Mouse (Mus musculus) gastrocnemius, postnatal 4 days (tissue): ENCODE measurements around the gene Slc34a1. TPM values are rescaled to one million over a fixed set of nuclear protein-coding genes. Genes with fewer than 3 reads are reported as not detected.
A peak's percentile ranks its signal among the peaks of the same experiment; 100 is the strongest.

ENCODE experiments used
- DNase-seq, 2 experiments: peaks; one replicate each; pipeline ENCODE4 v3.0.0; 2021 to 2022; ENCODE audit warnings: low spot score in 2 of 2, mixed read lengths in 2 of 2
- long read RNA-seq, 2 experiments: library from polyadenylated mRNA; stranded (forward); transcript quantifications; one replicate each; pipeline ENCODE4 v2.0.0; 2021
- total RNA-seq, 2 experiments: library from RNA; stranded (reverse); gene quantifications; 2 replicates each; pipeline ENCODE4 v1.2.3; 2021

Gene Slc34a1
- total RNA-seq, result not detected
- long read RNA-seq, experiment 1, result 0 reads
- long read RNA-seq, experiment 2, result 0 reads

GRCm38 (mm10) chr13:55398088-55398487, at the start of gene Slc34a1:
Gene Slc34a1 (plus strand): TSS chr13:55398187.
- DNase-seq, result no peak

GRCm38 (mm10) chr13:55361145-55361544, 36.8 kb upstream of the Slc34a1 start:
- no peak for DNase-seq

GRCm38 (mm10) chr13:55361974-55362452, 36.0 kb upstream of the Slc34a1 start:
- DNase-seq, result peak in 1 of 2 experiments; percentile 48

GRCm38 (mm10) chr13:55362453-55363060, 35.4 kb upstream of the Slc34a1 start, which contains the start of gene Lman2:
Gene Lman2 (minus strand): TSS chr13:55362783.
- DNase-seq, result peak; percentile 85 to 95

- no peak for DNase-seq
These were observed 29.6 kb upstream of the Slc34a1 start for GRCm38 (mm10) chr13:55368401-55368800.

- DNase-seq, result no peak
These were observed 28.4 kb upstream of the Slc34a1 start, which contains the start of gene Rgs14 for GRCm38 (mm10) chr13:55369531-55370114. Gene Rgs14 (plus strand): TSS chr13:55369732.

GRCm38 (mm10) chr13:55370234-55370633, 27.8 kb upstream of the Slc34a1 start:
- DNase-seq, result no peak

- DNase-seq, result no peak
These were observed 26.8 kb upstream of the Slc34a1 start for GRCm38 (mm10) chr13:55371007-55371681.

- DNase-seq, result no peak
These were observed 26.2 kb upstream of the Slc34a1 start for GRCm38 (mm10) chr13:55371740-55372139.

GRCm38 (mm10) chr13:55374206-55374924, 23.6 kb upstream of the Slc34a1 start:
- DNase-seq, result no peak

GRCm38 (mm10) chr13:55375877-55376276, 22.1 kb upstream of the Slc34a1 start:
- DNase-seq, result no peak

- DNase-seq, result no peak
These were observed 18.9 kb upstream of the Slc34a1 start for GRCm38 (mm10) chr13:55378907-55379580.

- DNase-seq, result no peak
These were observed 16.2 kb upstream of the Slc34a1 start for GRCm38 (mm10) chr13:55381790-55382189.

- DNase-seq, result no peak
These were observed 7.3 kb upstream of the Slc34a1 start for GRCm38 (mm10) chr13:55390644-55391043.

GRCm38 (mm10) chr13:55391626-55392029, 6.4 kb upstream of the Slc34a1 start:
- no peak for DNase-seq

GRCm38 (mm10) chr13:55392933-55393332, 5.1 kb upstream of the Slc34a1 start:
- DNase-seq, result no peak

GRCm38 (mm10) chr13:55399300-55400038, 1.5 kb downstream of the Slc34a1 start:
- no peak for DNase-seq

- DNase-seq, result no peak
These were observed 2.0 kb downstream of the Slc34a1 start for GRCm38 (mm10) chr13:55400039-55400346.

GRCm38 (mm10) chr13:55403266-55403665, 5.3 kb downstream of the Slc34a1 start:
- no peak for DNase-seq
